Mouse (Mus musculus) bone marrow, adult 2 months (tissue): ENCODE data around the gene Nipsnap3a.

Source experiments
- CTCF ChIP-seq: fragments of 200-500 bp; IDR thresholded peaks from 2 replicates; pipeline ENCODE4 v1.5.1; 2011; ENCODE audit warnings: low read length, control low read depth; ENCODE audit not compliant: control insufficient read depth, insufficient read depth
- POLR2A ChIP-seq: fragments of 200-500 bp; IDR thresholded peaks from 2 replicates; pipeline ENCODE4 v1.6.1; 2011; ENCODE audit warnings: low read depth, mild to moderate bottlenecking, control low read depth, low read length, borderline replicate concordance; ENCODE audit not compliant: control insufficient read depth

- TF ChIP-seq POLR2A, result no peak
- no peak for TF ChIP-seq CTCF
These were observed 35.3 kb downstream of the Nipsnap3a start for GRCm38 (mm10) chr4:53024397-53024796.
